Mouse (Mus musculus): Measurements from ENCODE around the gene Cct8. TPM values are rescaled to one million over a fixed set of nuclear protein-coding genes. Genes with fewer than 3 reads are reported as not detected.
A peak's percentile ranks its signal among the peaks of the same experiment; 100 is the strongest.

Cct8 gene
- polyA plus RNA-seq, 1 experiment, result 193 TPM

DNA sequence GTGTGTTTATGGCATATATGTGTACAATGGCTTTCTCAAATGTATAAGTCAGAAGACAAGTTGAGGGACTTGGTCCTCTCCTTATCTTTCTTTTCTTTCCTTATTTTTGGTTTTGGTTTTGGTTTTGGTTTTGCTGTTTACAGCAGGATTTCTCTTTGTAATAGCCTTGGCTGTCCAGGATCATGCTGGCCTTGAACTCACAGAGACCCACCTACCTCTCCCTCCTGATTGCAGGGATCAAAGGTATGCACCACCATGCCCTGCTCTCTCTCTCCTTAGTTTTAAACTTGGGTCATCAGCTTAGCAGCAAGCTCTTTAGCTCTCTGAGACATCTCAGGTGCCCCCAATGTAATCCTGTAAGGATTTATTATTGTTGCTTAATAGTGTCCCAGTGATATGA lies 50.6 kb downstream of the Cct8 start:
- no peak for DNase-seq (ENCODE audit: low read depth)
- TF ChIP-seq CTCF (IDR thresholded peaks at IDR 0.05; ENCODE audit: borderline replicate concordance, extremely low read depth, insufficient read depth, insufficient read length) (no peak), POLR2A (IDR thresholded peaks at IDR 0.05; ENCODE audit: borderline replicate concordance, extremely low read depth, insufficient read depth, insufficient read length, poor library complexity, severe bottlenecking) (no peak)

DNA sequence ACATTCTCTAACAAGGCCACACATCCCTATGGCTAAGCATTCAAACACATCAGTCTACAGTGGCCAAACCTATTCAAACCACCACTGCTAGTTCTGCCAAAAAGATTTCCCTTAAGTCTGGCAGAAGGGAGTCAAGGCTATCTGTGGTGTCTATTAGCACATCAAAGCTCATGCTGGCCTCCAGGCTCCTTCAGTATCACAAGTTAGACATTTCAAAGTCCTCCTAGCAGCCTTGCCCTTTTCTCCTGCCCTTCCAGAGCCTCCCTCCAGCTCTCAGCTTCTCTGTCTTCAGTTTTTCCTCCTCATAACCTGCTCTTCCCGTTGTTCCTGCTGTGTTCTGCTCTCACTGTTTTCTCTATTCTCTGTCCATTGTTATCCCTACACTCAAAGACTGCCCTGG lies 51.6 kb downstream of the Cct8 start:
- TF ChIP-seq CTCF (IDR thresholded peaks at IDR 0.05; ENCODE audit: borderline replicate concordance, extremely low read depth, insufficient read depth, insufficient read length) (no peak), POLR2A (IDR thresholded peaks at IDR 0.05; ENCODE audit: borderline replicate concordance, extremely low read depth, insufficient read depth, insufficient read length, poor library complexity, severe bottlenecking) (no peak)
- no peak for DNase-seq (ENCODE audit: low read depth)

DNA sequence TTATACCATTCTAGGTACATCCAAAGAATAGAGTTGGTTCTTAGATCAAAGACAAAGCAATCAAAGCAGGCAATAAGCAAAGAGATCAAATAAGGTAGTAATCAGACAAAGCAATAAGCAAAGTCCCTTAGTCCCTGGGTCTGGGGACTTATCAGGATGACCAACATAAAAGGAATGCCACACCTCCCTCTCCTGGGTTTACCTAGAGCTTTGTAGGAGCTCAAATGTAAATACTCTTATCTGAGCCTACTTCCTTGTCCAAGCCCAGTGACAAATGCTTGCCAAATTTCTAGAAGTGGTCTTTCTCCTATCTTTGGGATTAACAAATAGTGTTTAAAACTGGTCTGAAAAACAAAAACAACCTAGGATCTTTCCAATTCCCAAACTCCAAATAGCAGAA lies 52.4 kb downstream of the Cct8 start:
- DNase-seq (ENCODE audit: low read depth), result no peak
- TF ChIP-seq POLR2A (IDR thresholded peaks at IDR 0.05; ENCODE audit: borderline replicate concordance, extremely low read depth, insufficient read depth, insufficient read length, poor library complexity, severe bottlenecking) (no peak), CTCF (IDR thresholded peaks at IDR 0.05; ENCODE audit: borderline replicate concordance, extremely low read depth, insufficient read depth, insufficient read length) (no peak)

DNA sequence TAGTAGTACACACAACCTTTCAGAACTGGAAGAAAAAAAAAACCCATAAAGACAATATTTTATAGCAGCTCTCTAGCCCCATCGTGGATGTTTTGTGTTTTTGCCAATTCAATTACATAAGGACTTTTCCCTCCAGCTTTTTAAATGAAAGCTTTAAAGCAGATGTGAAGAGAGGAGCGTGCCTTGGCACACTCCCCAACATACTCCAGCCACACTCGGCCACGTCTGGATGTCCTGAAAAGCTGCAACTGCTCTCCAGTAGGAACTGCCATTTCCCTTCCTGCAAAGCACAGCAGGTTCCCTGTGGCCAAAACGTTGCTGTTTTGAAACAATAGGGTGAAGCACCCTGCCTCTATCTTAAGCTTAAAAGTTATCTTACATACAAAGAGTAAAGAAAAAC lies 53.4 kb downstream of the Cct8 start:
- TF ChIP-seq POLR2A (IDR thresholded peaks at IDR 0.05; ENCODE audit: borderline replicate concordance, extremely low read depth, insufficient read depth, insufficient read length, poor library complexity, severe bottlenecking), result no peak
- no peak for TF ChIP-seq CTCF (IDR thresholded peaks at IDR 0.05; ENCODE audit: borderline replicate concordance, extremely low read depth, insufficient read depth, insufficient read length)
- DNase-seq (ENCODE audit: low read depth), result no peak

DNA sequence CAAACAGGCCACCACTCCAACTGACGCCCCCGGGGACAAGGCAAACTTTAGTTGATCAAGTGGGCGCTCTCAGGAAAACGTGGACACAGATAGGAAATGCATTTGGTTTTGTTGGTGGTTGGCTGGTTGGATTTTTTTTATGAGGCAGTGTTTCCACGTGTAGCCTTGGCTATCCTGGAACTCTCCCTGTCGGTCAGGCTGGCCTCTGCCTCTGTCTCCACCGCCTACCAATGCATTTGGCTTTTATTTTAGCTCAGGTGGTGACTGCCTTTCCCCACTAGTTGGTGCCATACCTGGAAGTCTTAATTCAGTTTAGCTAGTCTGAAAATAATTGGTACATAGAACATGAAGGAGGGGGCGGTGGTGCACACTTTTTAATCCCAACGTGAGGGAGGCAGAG lies 54.6 kb downstream of the Cct8 start:
- peak; percentile 15 for DNase-seq (ENCODE audit: low read depth)
- TF ChIP-seq CTCF (IDR thresholded peaks at IDR 0.05; ENCODE audit: borderline replicate concordance, extremely low read depth, insufficient read depth, insufficient read length) (no peak), POLR2A (IDR thresholded peaks at IDR 0.05; ENCODE audit: borderline replicate concordance, extremely low read depth, insufficient read depth, insufficient read length, poor library complexity, severe bottlenecking) (no peak)

DNA sequence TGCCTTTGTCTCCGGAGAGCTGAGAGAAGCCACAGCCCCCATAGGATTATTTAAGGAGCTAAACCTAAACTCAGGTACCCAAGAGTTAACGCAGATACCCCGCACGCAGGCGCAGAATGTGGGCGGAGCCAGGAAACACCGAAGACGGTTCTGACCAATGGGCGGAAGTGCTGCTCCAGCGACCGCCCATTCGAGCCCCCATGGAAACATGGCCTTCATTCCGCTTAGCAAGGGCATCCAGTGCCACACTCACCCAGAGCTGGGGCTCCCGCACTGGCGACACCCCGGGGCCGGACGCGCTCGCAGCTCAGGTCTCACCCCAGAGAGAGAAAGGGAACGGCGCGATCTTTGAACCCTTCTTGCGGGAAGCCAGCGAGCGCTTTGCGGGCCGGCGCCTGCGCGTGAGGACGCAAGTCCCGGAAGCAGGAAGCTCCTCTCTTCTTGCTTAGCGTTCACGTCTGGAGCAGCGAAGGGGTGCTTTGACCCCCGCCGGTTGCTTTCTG lies 55.4 kb downstream of the Cct8 start, which contains the start of gene Rwdd2b:
Gene Rwdd2b (minus strand): TSS at position 390 of the 503 bp plus-strand sequence.
- DNase-seq (ENCODE audit: low read depth), result peak; percentile 98
- TF ChIP-seq CTCF (IDR thresholded peaks at IDR 0.05; ENCODE audit: borderline replicate concordance, extremely low read depth, insufficient read depth, insufficient read length) (no peak), POLR2A (IDR thresholded peaks at IDR 0.05; ENCODE audit: borderline replicate concordance, extremely low read depth, insufficient read depth, insufficient read length, poor library complexity, severe bottlenecking) (0 out of 2 replicates have a peak, but pooled peaks have one; percentile 14)

DNA sequence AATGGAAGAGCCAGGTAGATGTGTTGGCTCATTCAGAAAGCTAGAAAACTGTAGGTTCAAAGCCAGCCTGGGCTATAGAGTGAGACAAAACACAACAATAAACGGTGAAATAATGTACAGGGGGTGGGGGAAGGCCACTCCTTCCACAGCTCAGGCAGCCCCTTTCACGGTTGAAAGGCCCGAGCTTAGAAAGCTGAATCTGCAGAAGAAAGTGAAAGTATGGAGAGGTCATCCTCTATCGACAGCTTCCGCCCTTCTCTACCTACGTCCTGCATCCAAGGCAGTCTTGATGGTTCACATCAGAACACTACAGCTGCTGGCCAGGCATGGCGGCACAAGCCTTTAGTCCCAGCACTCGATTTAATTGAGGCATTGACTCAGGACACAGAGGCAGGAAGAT lies 57.0 kb downstream of the Cct8 start:
- no peak for DNase-seq (ENCODE audit: low read depth)
- no peak for TF ChIP-seq CTCF (IDR thresholded peaks at IDR 0.05; ENCODE audit: borderline replicate concordance, extremely low read depth, insufficient read depth, insufficient read length)
- TF ChIP-seq POLR2A (IDR thresholded peaks at IDR 0.05; ENCODE audit: borderline replicate concordance, extremely low read depth, insufficient read depth, insufficient read length, poor library complexity, severe bottlenecking), result no peak

DNA sequence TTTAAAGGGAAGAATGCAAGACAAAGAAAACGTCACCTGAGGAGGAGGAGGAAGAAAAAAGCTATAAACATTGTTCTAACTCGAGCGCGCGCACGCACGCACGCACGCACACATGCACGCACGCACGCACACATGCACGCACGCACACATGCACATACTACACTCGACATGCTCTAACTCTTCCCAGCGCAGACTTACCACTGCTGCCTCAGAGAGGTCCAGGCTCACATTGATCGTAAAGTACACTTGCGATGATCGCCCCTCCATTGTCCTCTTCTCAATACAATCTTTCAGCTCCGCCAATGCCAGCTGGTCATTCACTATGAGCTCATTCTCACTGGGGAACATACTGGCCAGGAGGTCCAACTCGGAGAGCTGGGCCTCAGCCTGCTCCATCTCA lies 58.6 kb downstream of the Cct8 start:
- no peak for TF ChIP-seq POLR2A (IDR thresholded peaks at IDR 0.05; ENCODE audit: borderline replicate concordance, extremely low read depth, insufficient read depth, insufficient read length, poor library complexity, severe bottlenecking)
- no peak for TF ChIP-seq CTCF (IDR thresholded peaks at IDR 0.05; ENCODE audit: borderline replicate concordance, extremely low read depth, insufficient read depth, insufficient read length)
- DNase-seq (ENCODE audit: low read depth), result no peak

DNA sequence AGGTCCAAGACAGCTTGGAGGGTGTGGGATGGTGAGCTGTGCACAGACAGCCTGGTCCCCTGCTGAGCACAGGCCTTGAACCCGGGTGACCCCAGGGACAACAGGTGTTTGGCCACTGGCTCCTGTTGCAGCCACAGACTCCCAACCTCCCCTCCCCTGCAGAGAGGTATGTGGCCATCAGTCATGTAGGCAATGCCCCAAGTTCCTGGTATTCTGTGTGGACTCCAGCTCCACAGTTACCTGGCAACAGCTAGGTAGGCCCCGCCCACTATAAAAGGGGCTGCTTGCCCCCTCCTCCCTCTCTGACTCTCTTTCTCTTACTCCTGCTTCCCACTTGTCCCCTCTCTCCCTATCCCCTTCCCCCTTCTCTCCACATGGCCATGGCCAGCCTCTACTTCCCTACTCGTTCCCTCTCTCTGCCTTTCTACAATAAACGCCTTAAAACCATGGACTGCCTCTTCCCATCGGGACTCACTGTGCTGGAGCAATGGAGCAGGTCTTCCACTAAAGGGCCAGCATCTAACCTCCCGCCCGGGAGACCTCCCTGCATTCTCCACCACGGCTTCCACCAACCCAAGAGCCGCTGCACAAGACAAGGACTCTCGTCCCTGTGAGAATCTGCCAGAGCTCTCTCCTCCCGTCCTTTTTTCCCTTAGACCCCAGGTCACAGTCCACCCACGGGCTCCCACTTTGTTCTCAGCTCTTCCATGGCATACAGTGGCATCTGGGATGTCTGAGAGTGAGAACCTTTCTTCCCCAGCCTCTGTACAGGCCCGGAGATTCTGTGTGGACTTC lies 60.1 kb downstream of the Cct8 start:
- no peak for DNase-seq (ENCODE audit: low read depth)
- no peak for TF ChIP-seq POLR2A (IDR thresholded peaks at IDR 0.05; ENCODE audit: borderline replicate concordance, extremely low read depth, insufficient read depth, insufficient read length, poor library complexity, severe bottlenecking)
- TF ChIP-seq CTCF (IDR thresholded peaks at IDR 0.05; ENCODE audit: borderline replicate concordance, extremely low read depth, insufficient read depth, insufficient read length), result no peak

DNA sequence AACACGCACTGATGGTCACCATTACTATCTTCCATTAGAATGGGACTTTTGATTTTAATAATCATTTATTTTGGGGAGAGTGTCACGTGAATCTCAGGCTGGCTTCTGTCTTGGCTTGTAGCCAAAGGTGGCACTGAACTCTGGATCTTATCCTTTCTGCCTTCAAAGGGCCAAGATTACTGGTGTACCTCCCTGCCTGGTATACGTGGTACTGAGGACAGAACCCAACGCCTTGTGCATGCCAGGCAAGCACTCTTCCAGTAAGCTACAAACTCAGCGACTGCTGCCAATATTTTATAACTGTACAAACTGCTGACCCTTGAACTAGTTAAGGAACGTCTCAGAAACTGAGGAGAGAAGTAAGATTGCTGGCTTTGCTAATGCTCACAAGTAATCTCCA lies 60.7 kb downstream of the Cct8 start:
- no peak for DNase-seq (ENCODE audit: low read depth)
- no peak for TF ChIP-seq POLR2A (IDR thresholded peaks at IDR 0.05; ENCODE audit: borderline replicate concordance, extremely low read depth, insufficient read depth, insufficient read length, poor library complexity, severe bottlenecking)
- TF ChIP-seq CTCF (IDR thresholded peaks at IDR 0.05; ENCODE audit: borderline replicate concordance, extremely low read depth, insufficient read depth, insufficient read length), result no peak

DNA sequence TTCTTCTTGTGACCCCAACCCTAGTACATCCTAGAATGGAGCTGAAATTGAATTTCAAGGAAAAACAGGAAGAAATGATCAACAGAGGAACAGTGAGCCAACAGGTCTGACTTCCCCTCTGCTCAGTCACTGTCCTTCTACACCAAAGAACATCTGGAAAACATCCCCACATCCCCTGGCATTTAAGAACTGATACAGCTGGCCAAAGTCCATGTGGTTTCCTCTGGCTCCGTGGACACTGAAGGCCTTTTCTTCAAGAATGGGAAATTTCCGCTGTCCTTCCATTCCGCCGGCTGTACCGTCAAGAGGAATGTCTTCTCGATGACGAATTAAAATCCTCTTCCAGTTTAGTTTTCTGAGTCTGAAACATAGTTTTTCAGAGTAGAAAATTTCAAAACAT lies 61.4 kb downstream of the Cct8 start:
- TF ChIP-seq POLR2A (IDR thresholded peaks at IDR 0.05; ENCODE audit: borderline replicate concordance, extremely low read depth, insufficient read depth, insufficient read length, poor library complexity, severe bottlenecking), result no peak
- no peak for DNase-seq (ENCODE audit: low read depth)

Other genes starting within 250 kb of the Cct8 start
- gene N6amt1, start 141.7 kb downstream of the Cct8 start, polyA plus RNA-seq (2012; rRNA removed), result 15.8 and 17.7 TPM in 2 replicates
- 16.8 and 17.3 TPM in 2 replicates for gene Ltn1, start 63.3 kb downstream of the Cct8 start, polyA plus RNA-seq (2012; rRNA removed)
- 7.3 and 9.3 TPM in 2 replicates for gene Rwdd2b, start 55.3 kb downstream of the Cct8 start, polyA plus RNA-seq (2012; rRNA removed)
- gene Usp16, start 41.2 kb downstream of the Cct8 start, polyA plus RNA-seq (2012; rRNA removed), result 60.4 and 61.9 TPM in 2 replicates
- gene Map3k7cl, start 57.5 kb upstream of the Cct8 start, polyA plus RNA-seq (2012; rRNA removed), result 0.38 and 0.49 TPM in 2 replicates
- 21.0 and 31.1 TPM in 2 replicates for gene Bach1, start 203.1 kb upstream of the Cct8 start, polyA plus RNA-seq (2012; rRNA removed)

Data from brain, embryonic 14.5 days (tissue).